Mouse (Mus musculus): ENCODE measurements around the gene Hrh2. TPM values are rescaled to one million over a fixed set of nuclear protein-coding genes. Genes with fewer than 3 reads are reported as not detected.

Gene Hrh2
- polyA plus RNA-seq, 1 experiment = not detected

DNA sequence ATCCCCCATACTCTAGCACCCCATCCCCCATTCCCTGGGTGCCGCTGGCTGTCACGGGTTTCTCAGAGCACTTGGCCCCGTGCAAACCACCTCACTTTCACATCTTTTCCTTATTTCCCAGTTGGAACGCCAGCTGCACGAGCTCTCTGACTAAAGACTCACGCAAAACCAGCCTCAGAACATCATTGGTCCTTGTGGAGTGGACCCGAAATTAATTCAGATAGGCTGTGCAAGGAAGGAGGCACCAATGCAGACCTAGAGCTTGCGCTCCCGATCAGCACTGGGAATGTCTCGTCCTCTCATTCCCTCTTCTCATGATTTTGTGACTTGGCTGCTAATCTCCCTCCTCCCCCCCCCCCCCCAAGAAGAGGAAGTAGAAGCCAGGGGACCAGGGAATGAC is 20.6 kb upstream of the Hrh2 start:
- WGBS = 54% methylated on average over 10 of the region's 10 CpGs
- peak overlapping the region; percentile 20; the same call in 1 of the 2 replicates for H3K27ac ChIP-seq (ENCODE audit: insufficient read depth, low read depth, low read length)
- H3K4me3 ChIP-seq (ENCODE audit: insufficient read depth, low read depth, low read length) = no peak overlapping the region
- TF ChIP-seq POLR2A (IDR thresholded peaks at IDR 0.05; ENCODE audit: insufficient read depth, low read depth, low read length) = no peak
- peaks cover 28% of the 10 kb centered on the region for H3K4me1 ChIP-seq (ENCODE audit: control insufficient read depth, insufficient read depth, low read length)

DNA sequence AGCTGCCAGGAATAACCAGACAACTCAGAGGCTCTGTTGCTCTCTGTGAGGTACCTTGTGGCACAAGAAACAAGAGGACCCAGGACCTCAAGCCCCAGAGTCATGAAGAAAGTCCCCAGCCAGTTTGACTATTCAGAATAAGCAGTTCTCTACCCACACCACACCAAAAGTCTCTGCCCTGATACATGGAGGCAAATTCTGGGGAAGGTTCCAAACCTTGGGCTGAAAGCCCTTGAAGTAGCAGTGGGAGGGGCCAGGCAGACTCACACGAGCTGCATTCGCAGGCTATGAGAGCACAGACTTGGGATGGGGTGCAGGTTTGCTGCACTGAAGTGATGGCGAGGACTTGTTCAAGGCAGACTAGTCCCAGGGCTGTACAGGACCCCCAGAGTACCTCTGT is 20.2 kb upstream of the Hrh2 start:
- peaks cover 33% of the 10 kb centered on the region for H3K4me1 ChIP-seq (ENCODE audit: control insufficient read depth, insufficient read depth, low read length)
- 49% methylated on average over 3 of the region's 3 CpGs for WGBS
- no peak for TF ChIP-seq POLR2A (IDR thresholded peaks at IDR 0.05; ENCODE audit: insufficient read depth, low read depth, low read length)
- no peak for TF ChIP-seq CTCF (IDR thresholded peaks at IDR 0.05; ENCODE audit: insufficient read depth, low read depth, low read length)
- 0 out of 2 replicates have a peak overlapping the region, but pooled peaks have one; percentile 20 for H3K27ac ChIP-seq (ENCODE audit: insufficient read depth, low read depth, low read length)
- H3K4me3 ChIP-seq (ENCODE audit: insufficient read depth, low read depth, low read length) = no peak overlapping the region

- 93% methylated on average over 2 of the region's 2 CpGs for WGBS
- Histone ChIP-seq H3K4me3 (ENCODE audit: insufficient read depth, low read depth, low read length) (no peak overlapping the region), H3K27ac (ENCODE audit: insufficient read depth, low read depth, low read length) (0 out of 2 replicates have a peak overlapping the region, but pooled peaks have one; percentile 75), H3K4me1 (ENCODE audit: control insufficient read depth, insufficient read depth, low read length) (peaks cover 33% of the 10 kb centered on the region)
- TF ChIP-seq CTCF (IDR thresholded peaks at IDR 0.05; ENCODE audit: insufficient read depth, low read depth, low read length) (no peak), POLR2A (IDR thresholded peaks at IDR 0.05; ENCODE audit: insufficient read depth, low read depth, low read length) (no peak)
These were observed 18.0 kb upstream of the Hrh2 start for GRCm38 (mm10) chr13:54173941-54174340.

DNA sequence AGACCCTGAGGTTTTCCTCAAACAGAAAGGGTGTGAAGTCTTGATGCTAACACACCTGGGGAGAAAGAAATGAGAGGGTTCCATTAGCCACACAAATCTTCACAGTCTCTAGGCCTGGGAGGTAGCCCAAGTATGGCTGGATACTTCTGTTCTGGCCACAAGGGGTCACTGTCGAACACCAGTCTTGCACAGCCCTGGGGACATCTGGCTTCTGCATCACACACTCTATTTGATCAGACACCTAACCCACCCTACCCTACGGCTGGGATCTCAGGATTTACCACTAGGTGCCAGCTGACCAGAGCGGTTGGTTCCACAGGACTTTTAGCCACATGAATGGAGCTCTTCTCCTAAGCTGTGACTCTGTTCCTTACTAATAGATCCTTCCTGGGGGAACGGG is 17.2 kb upstream of the Hrh2 start:
- Histone ChIP-seq H3K27ac (ENCODE audit: insufficient read depth, low read depth, low read length) (peak overlapping the region; percentile 75), H3K4me3 (ENCODE audit: insufficient read depth, low read depth, low read length) (no peak overlapping the region), H3K4me1 (ENCODE audit: control insufficient read depth, insufficient read depth, low read length) (peaks cover 30% of the 10 kb centered on the region)
- TF ChIP-seq POLR2A (IDR thresholded peaks at IDR 0.05; ENCODE audit: insufficient read depth, low read depth, low read length) (no peak), CTCF (IDR thresholded peaks at IDR 0.05; ENCODE audit: insufficient read depth, low read depth, low read length) (no peak)
- WGBS = 86% methylated on average over 4 of the region's 4 CpGs

DNA sequence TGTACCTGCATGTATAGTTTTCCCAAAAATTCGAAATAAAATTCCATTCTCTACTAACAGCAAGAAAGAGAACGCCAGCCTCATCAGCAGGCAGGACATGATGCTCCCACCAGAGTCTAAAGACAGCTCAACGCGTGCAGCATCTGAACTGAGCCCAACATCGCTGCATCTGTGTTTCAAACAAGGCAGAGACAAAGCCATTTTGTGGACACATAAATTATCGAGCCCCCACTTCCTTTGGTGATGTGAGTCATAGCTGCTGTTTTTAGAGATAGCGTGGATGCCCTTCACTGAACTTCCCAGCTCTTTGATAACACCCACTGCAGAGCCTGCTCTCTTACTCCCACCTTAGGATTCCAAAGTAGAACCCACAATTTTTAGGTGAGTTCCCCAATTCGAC is 16.5 kb upstream of the Hrh2 start:
- WGBS = 33% methylated on average over 8 of the region's 8 CpGs
- Histone ChIP-seq H3K4me3 (ENCODE audit: insufficient read depth, low read depth, low read length) (no peak overlapping the region), H3K4me1 (ENCODE audit: control insufficient read depth, insufficient read depth, low read length) (peaks cover 31% of the 10 kb centered on the region), H3K27ac (ENCODE audit: insufficient read depth, low read depth, low read length) (peak overlapping the region; percentile 56)
- TF ChIP-seq CTCF (IDR thresholded peaks at IDR 0.05; ENCODE audit: insufficient read depth, low read depth, low read length) (no peak), POLR2A (IDR thresholded peaks at IDR 0.05; ENCODE audit: insufficient read depth, low read depth, low read length) (no peak)

DNA sequence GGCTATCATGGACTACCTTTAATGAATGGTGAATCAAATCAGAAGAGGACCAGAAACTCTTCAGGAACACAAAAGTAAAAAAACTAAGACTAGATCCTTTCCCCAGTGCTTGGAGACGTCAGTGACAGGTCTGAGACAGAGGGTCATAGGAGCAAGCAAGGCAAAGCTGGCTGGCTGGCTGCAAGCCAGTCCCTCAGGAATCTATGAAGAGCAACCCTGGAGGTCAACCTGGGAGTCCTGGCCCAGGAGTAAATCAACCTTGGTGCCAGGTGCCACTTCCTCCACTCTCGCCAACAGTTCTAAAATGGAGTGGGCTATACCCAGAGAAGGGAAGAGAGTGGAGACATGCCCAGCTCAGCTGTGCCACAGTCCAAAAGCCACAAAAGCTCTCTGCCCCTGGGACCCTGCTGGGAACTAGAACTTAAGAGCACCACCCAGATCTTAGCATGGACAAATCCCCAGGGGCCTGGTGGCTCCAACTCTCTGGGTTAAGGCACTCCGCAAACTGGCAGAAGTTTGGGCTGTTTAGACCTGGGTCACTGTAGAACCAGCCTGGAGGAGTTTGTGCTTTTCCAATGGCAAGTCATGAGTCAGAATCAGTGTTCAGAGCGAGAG is 15.4 kb upstream of the Hrh2 start:
- WGBS = 81% methylated on average over 4 of the region's 4 CpGs
- TF ChIP-seq CTCF (IDR thresholded peaks at IDR 0.05; ENCODE audit: insufficient read depth, low read depth, low read length) = no peak
- TF ChIP-seq POLR2A (IDR thresholded peaks at IDR 0.05; ENCODE audit: insufficient read depth, low read depth, low read length) = no peak
- no peak overlapping the region for H3K27ac ChIP-seq (ENCODE audit: insufficient read depth, low read depth, low read length)
- H3K4me1 ChIP-seq (ENCODE audit: control insufficient read depth, insufficient read depth, low read length) = peaks cover 26% of the 10 kb centered on the region
- H3K4me3 ChIP-seq (ENCODE audit: insufficient read depth, low read depth, low read length) = no peak overlapping the region

DNA sequence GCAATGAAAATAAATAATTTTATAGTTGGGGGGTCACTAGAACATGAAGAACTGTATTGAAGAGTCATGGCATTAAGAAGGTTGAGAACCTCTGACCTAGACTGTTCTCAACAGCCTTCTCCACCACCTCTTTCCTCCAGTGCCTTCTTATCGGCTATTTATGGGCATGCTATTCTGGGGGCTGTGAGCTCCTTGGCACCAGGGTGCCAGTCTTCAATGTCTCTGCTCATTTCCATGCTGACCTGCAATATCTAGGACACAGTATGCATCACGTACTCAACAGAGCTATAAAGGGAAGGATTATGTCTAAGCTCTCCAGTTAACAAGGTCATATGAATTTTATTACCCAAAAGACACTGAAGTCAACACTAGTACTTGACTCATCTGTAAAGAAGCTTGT is 14.6 kb upstream of the Hrh2 start:
- Histone ChIP-seq H3K27ac (ENCODE audit: insufficient read depth, low read depth, low read length) (no peak overlapping the region), H3K4me3 (ENCODE audit: insufficient read depth, low read depth, low read length) (no peak overlapping the region), H3K4me1 (ENCODE audit: control insufficient read depth, insufficient read depth, low read length) (peaks cover 18% of the 10 kb centered on the region)
- TF ChIP-seq CTCF (IDR thresholded peaks at IDR 0.05; ENCODE audit: insufficient read depth, low read depth, low read length) (no peak), POLR2A (IDR thresholded peaks at IDR 0.05; ENCODE audit: insufficient read depth, low read depth, low read length) (no peak)
- 71% methylated on average over 2 of the region's 2 CpGs for WGBS

- peaks cover 18% of the 10 kb centered on the region for H3K4me1 ChIP-seq (ENCODE audit: control insufficient read depth, insufficient read depth, low read length)
- 82% methylated on average over 5 of the region's 5 CpGs for WGBS
- TF ChIP-seq CTCF (IDR thresholded peaks at IDR 0.05; ENCODE audit: insufficient read depth, low read depth, low read length) = no peak
- no peak for TF ChIP-seq POLR2A (IDR thresholded peaks at IDR 0.05; ENCODE audit: insufficient read depth, low read depth, low read length)
- no peak overlapping the region for H3K27ac ChIP-seq (ENCODE audit: insufficient read depth, low read depth, low read length)
- no peak overlapping the region for H3K4me3 ChIP-seq (ENCODE audit: insufficient read depth, low read depth, low read length)
These were observed 13.3 kb upstream of the Hrh2 start for GRCm38 (mm10) chr13:54178647-54179046.

DNA sequence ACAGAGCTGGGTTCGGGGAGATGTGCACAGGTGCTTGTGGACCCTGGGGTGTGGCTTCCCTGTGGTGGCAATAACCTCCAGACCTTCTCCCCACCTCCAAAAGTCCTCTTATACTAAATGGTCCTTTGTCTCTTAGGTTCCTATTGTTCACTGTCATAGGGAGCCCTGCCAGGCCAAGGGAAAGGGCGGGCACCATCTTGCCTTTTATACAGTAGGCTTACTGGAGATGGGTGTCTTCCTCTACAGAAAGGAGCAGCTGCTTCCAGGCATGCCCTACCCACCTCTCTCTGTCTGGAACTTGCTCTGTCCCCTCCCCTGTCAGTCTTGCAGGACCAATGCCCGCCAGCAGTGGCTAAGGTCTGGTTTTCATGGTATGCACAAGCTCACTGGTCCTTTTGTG is 12.0 kb upstream of the Hrh2 start:
- no peak overlapping the region for H3K27ac ChIP-seq (ENCODE audit: insufficient read depth, low read depth, low read length)
- 91% methylated on average over 3 of the region's 3 CpGs for WGBS
- H3K4me3 ChIP-seq (ENCODE audit: insufficient read depth, low read depth, low read length) = no peak overlapping the region
- TF ChIP-seq CTCF (IDR thresholded peaks at IDR 0.05; ENCODE audit: insufficient read depth, low read depth, low read length) = no peak
- peaks cover 13% of the 10 kb centered on the region for H3K4me1 ChIP-seq (ENCODE audit: control insufficient read depth, insufficient read depth, low read length)

DNA sequence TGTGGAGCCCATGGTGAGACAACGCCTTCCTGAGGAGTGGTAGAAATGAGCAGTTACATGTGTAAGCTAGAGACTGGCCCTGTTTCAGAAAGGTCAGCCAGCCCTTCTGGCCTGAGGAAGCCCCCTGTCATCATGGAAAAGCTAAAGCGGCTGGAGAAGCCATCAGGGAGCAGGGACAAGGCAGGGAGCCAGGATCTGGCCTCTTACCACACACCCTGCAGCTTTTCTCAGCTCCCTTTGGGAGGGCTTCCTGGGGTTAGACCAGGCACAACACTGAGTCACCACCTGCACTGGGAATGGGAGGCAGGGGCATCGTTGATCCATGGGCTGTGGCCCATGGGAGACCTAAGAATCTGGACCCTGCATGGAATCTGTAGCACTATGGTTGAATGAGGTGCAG is 11.5 kb upstream of the Hrh2 start:
- TF ChIP-seq POLR2A (IDR thresholded peaks at IDR 0.05; ENCODE audit: insufficient read depth, low read depth, low read length) = no peak
- no peak for TF ChIP-seq CTCF (IDR thresholded peaks at IDR 0.05; ENCODE audit: insufficient read depth, low read depth, low read length)
- H3K4me3 ChIP-seq (ENCODE audit: insufficient read depth, low read depth, low read length) = no peak overlapping the region
- peaks cover 13% of the 10 kb centered on the region for H3K4me1 ChIP-seq (ENCODE audit: control insufficient read depth, insufficient read depth, low read length)
- WGBS = 53% methylated on average over 3 of the region's 3 CpGs
- no peak overlapping the region for H3K27ac ChIP-seq (ENCODE audit: insufficient read depth, low read depth, low read length)
